Comparison of ENCODE assay signal across 35 mouse cellular contexts in the genomic region with DNA sequence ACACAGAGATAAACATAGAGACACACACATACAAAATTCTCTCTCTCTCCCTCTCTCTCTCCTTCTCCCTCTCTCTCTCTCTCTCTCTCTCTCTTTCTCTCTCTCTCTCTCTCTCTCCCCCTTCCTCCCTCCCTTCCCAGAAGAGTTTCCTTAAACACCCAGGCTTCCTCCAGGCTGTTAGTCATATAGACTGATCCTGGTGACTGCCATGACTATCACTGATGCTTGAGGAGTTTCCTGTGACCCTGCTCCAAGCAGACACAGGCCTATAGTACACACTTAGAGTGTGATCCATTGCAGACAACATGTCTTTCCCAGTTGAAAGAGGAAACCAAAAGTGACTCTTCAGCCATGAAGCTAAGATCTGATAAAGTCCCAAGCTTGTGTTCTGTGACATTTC. TPM values are rescaled to one million over a fixed set of nuclear protein-coding genes. Genes with fewer than 3 reads are reported as not detected.
"Had no signal": no experiment of that assay in that cellular context is flagged by ENCODE, and none has a peak within 500 bp of the region (broad histone marks: within the 10 kb centered on the region; RNA-seq: fewer than 3 reads in every experiment).

No protein-coding gene starts in this region.

- ATAC-seq: hindbrain, embryonic 16.5 days; hindbrain, postnatal 0 days; inflammation-experienced regulatory T-cells, adult 6 months; intestine, embryonic 15.5 days; intestine, embryonic 16.5 days; intestine, postnatal 0 days had no signal

- DNase-seq: heart, postnatal 10 days; heart, postnatal 14 days; heart, postnatal 36 days; heart, postnatal 4 days; kidney, adult 11 months; kidney, adult 18-20 months; kidney, adult 2 months; kidney, adult 8-10 months; kidney, adult 9 months; kidney, postnatal 10 days; kidney, postnatal 14 days; kidney, postnatal 25 days; kidney, postnatal 36 days; kidney, postnatal 4 days; layer of hippocampus, adult 9-11 months; layer of hippocampus, postnatal 36 days had no signal

- H3K36me3 ChIP-seq: heart, embryonic 12.5 days; heart, embryonic 13.5 days; heart, embryonic 15.5 days; hindbrain, embryonic 10.5 days; hindbrain, embryonic 12.5 days; hindbrain, embryonic 13.5 days; hindbrain, embryonic 15.5 days; intestine, embryonic 15.5 days; kidney, embryonic 15.5 days had no signal

- H3K27me3 ChIP-seq: heart, embryonic 12.5 days; heart, embryonic 13.5 days; heart, embryonic 15.5 days; hindbrain, embryonic 12.5 days; hindbrain, embryonic 13.5 days; hindbrain, embryonic 15.5 days; intestine, embryonic 15.5 days; kidney, embryonic 15.5 days had no signal

- H3K9me3 ChIP-seq: heart, embryonic 12.5 days; heart, embryonic 13.5 days; heart, embryonic 15.5 days; hindbrain, embryonic 10.5 days; hindbrain, embryonic 12.5 days; hindbrain, embryonic 13.5 days; hindbrain, embryonic 15.5 days; intestine, embryonic 15.5 days; kidney, embryonic 15.5 days had no signal

- H3K4me2 ChIP-seq: heart, embryonic 11.5 days; heart, embryonic 12.5 days; heart, embryonic 13.5 days; heart, embryonic 15.5 days; hindbrain, embryonic 12.5 days; hindbrain, embryonic 13.5 days; hindbrain, embryonic 14.5 days; hindbrain, embryonic 15.5 days; intestine, embryonic 15.5 days; kidney, embryonic 15.5 days had no signal

- H3K4me1 ChIP-seq: heart, embryonic 12.5 days; heart, embryonic 15.5 days; hindbrain, embryonic 10.5 days; hindbrain, embryonic 12.5 days; hindbrain, embryonic 13.5 days; hindbrain, embryonic 15.5 days had no signal

- H3K9ac ChIP-seq: heart, embryonic 12.5 days; heart, embryonic 13.5 days; heart, embryonic 15.5 days; hindbrain, embryonic 12.5 days; hindbrain, embryonic 13.5 days; hindbrain, embryonic 14.5 days; hindbrain, embryonic 15.5 days; intestine, embryonic 15.5 days; kidney, embryonic 15.5 days had no signal

- H3K4me3 ChIP-seq: heart, embryonic 12.5 days; heart, embryonic 13.5 days; heart, embryonic 15.5 days; hindbrain, embryonic 10.5 days; hindbrain, embryonic 12.5 days; hindbrain, embryonic 13.5 days; hindbrain, embryonic 15.5 days; intestine, embryonic 15.5 days; kidney, embryonic 15.5 days; layer of hippocampus, adult 2 months; left cerebral cortex, adult 2 months had no signal

- H3K27ac ChIP-seq: heart, embryonic 13.5 days; heart, embryonic 15.5 days; hindbrain, embryonic 10.5 days; hindbrain, embryonic 12.5 days; hindbrain, embryonic 13.5 days; hindbrain, embryonic 14.5 days; hindbrain, embryonic 15.5 days; hindbrain, postnatal 0 days; intestine, embryonic 15.5 days; kidney, embryonic 15.5 days; kidney, postnatal 0 days; layer of hippocampus, adult 2 months; left cerebral cortex, adult 2 months had no signal

RNA-seq across cellular contexts. Expression of a gene that starts 9.1 kb away (rescaled TPM):
- polyA plus RNA-seq: inflammation-experienced regulatory T-cells, adult 6 months had no signal
